Mouse (Mus musculus) small intestine, adult 2 months (tissue): Measurements from ENCODE around the gene Ppm1h.

Experiments used
- CTCF ChIP-seq: fragments of 200-500 bp; IDR thresholded peaks from 2 replicates; pipeline ENCODE4 v1.5.1; 2012; ENCODE audit warnings: low read depth, mild to moderate bottlenecking, control low read depth, inconsistent platforms, low read length, moderate library complexity, mixed read lengths; ENCODE audit not compliant: insufficient replicate concordance, insufficient read length; ENCODE audit errors: extremely low read depth
- POLR2A ChIP-seq: fragments of 200-500 bp; IDR thresholded peaks from 2 replicates; pipeline ENCODE4 v1.6.1; 2012; ENCODE audit warnings: low read depth, mild to moderate bottlenecking, control low read depth, inconsistent platforms, low read length, moderate library complexity

- TF ChIP-seq CTCF (no peak), POLR2A (no peak)
Observed at GRCm38 (mm10) chr10:122944888-122945287, 266.3 kb downstream of the Ppm1h start.
